Mouse (Mus musculus): ENCODE data around the gene BC048562. TPM values are rescaled to one million over a fixed set of nuclear protein-coding genes. Genes with fewer than 3 reads are reported as not detected.
A peak's percentile ranks its signal among the peaks of the same experiment; 100 is the strongest.

BC048562 gene
- total and polyA plus RNA-seq, 3 experiments = not detected

GRCm38 (mm10) chr9:108474528-108474927 is 38.2 kb downstream of the BC048562 start:
- TF ChIP-seq SIN3A (IDR thresholded peaks at IDR 0.05; ENCODE audit: low read length) (no peak), MEF2A (IDR thresholded peaks at IDR 0.05; ENCODE audit: extremely low read depth, insufficient replicate concordance, low read depth, low read length, poor library complexity, severe bottlenecking) (no peak), HCFC1 (IDR thresholded peaks at IDR 0.05; ENCODE audit: low read depth, low read length) (no peak), RCOR1 (IDR thresholded peaks at IDR 0.05; ENCODE audit: low read depth, low read length) (no peak), POLR2A (IDR thresholded peaks at IDR 0.05; ENCODE audit: control insufficient read depth in 1 of 2, insufficient read depth in 1 of 2, low read depth in 1 of 2, low read length in 2 of 2, poor library complexity in 1 of 2) (no peak), MAFK (IDR thresholded peaks at IDR 0.05; ENCODE audit: borderline replicate concordance, low read depth, low read length) (no peak), UBTF (IDR thresholded peaks at IDR 0.05; ENCODE audit: borderline replicate concordance, insufficient read depth, low read depth, low read length) (no peak), NELFE (IDR thresholded peaks at IDR 0.05; ENCODE audit: low read depth, low read length) (no peak), ETS1 (IDR thresholded peaks at IDR 0.05; ENCODE audit: low read depth, low read length) (no peak), E2F4 (IDR thresholded peaks at IDR 0.05; ENCODE audit: borderline replicate concordance, low read depth, low read length) (no peak), GATA1 (IDR thresholded peaks at IDR 0.05; ENCODE audit: low read depth, low read length) (no peak), TAL1 (IDR thresholded peaks at IDR 0.05; ENCODE audit: low read length) (no peak), MXI1 (IDR thresholded peaks at IDR 0.05; ENCODE audit: low read depth, low read length) (no peak), EP300 (IDR thresholded peaks at IDR 0.05; ENCODE audit: low read depth in 1 of 2, low read length in 2 of 2) (no peak), KAT2A (conservative IDR thresholded peaks at IDR 0.05; ENCODE audit: low read depth, low read length) (no peak), POLR2AphosphoS5 (IDR thresholded peaks at IDR 0.05; ENCODE audit: borderline replicate concordance, low read depth, low read length) (no peak)
- H3K4me1 ChIP-seq (ENCODE audit: control insufficient read depth in 1 of 2, insufficient read depth in 2 of 2, low read length in 2 of 2) = peaks cover 0 to 2% of the 10 kb centered on the region in 2 experiments; a peak in 1 of 4 replicates
- H3K9ac ChIP-seq (ENCODE audit: control insufficient read depth, low read depth, low read length, poor library complexity, severe bottlenecking) = no peak overlapping the region

GRCm38 (mm10) chr9:108478638-108479156 is 42.4 kb downstream of the BC048562 start:
- peak; percentile 35 for DNase-seq (ENCODE audit: low read depth, low spot score)
- Histone ChIP-seq H3K9me3 (replicated peaks; ENCODE audit: insufficient read depth, low read length) (no peaks in the 10 kb centered on the region), H3K27ac (ENCODE audit: control insufficient read depth, low read depth, low read length) (no peak overlapping the region), H3K79me2 (ENCODE audit: control insufficient read depth, insufficient read depth, low read length, poor library complexity) (no peaks in the 10 kb centered on the region), H3K36me3 (ENCODE audit: control insufficient read depth in 1 of 2, insufficient read depth in 2 of 2, low read length in 2 of 2) (no peaks in the 10 kb centered on the region; a peak in 1 of 4 replicates), H3K27me3 (ENCODE audit: control insufficient read depth in 1 of 2, insufficient read depth in 2 of 2, low read length in 2 of 2) (no peaks in the 10 kb centered on the region), H3K4me3 (ENCODE audit: control insufficient read depth in 1 of 2, insufficient read depth in 1 of 2, low read depth in 2 of 2, low read length in 2 of 2) (peak overlapping the region in 1 of 2 experiments; percentile 54; a peak in 2 of 4 replicates), H3K9ac (ENCODE audit: control insufficient read depth, low read depth, low read length, poor library complexity, severe bottlenecking) (peak overlapping the region; percentile 45), H3K4me1 (ENCODE audit: control insufficient read depth in 1 of 2, insufficient read depth in 2 of 2, low read length in 2 of 2) (peaks cover 0 to 2% of the 10 kb centered on the region in 2 experiments; a peak in 1 of 4 replicates)
- TF ChIP-seq TBP (IDR thresholded peaks at IDR 0.05; ENCODE audit: low read depth, low read length) (no peak), JUND (IDR thresholded peaks at IDR 0.05; ENCODE audit: low read depth, low read length) (no peak), NELFE (IDR thresholded peaks at IDR 0.05; ENCODE audit: low read depth, low read length) (no peak), SIN3A (IDR thresholded peaks at IDR 0.05; ENCODE audit: low read length) (no peak), CTCF (IDR thresholded peaks at IDR 0.05 in 2 of 3, conservative IDR thresholded peaks at IDR 0.05 in 1 of 3; ENCODE audit: control insufficient read depth in 1 of 3, insufficient read depth in 1 of 3, low read depth in 2 of 3, low read length in 3 of 3, poor library complexity in 1 of 3, severe bottlenecking in 1 of 3) (no peak)

More at GRCm38 (mm10) chr9:108474528-108474927, 38.2 kb downstream of the BC048562 start:
- peak; percentile 30 for DNase-seq (ENCODE audit: low read depth, low spot score)
- Histone ChIP-seq H3K27ac (ENCODE audit: control insufficient read depth, low read depth, low read length) (no peak overlapping the region), H3K9me3 (replicated peaks; ENCODE audit: insufficient read depth, low read length) (no peaks in the 10 kb centered on the region), H3K79me2 (ENCODE audit: control insufficient read depth, insufficient read depth, low read length, poor library complexity) (no peaks in the 10 kb centered on the region), H3K4me3 (ENCODE audit: control insufficient read depth in 1 of 2, insufficient read depth in 1 of 2, low read depth in 2 of 2, low read length in 2 of 2) (no peak overlapping the region), H3K36me3 (ENCODE audit: control insufficient read depth in 1 of 2, insufficient read depth in 2 of 2, low read length in 2 of 2) (no peaks in the 10 kb centered on the region; a peak in 1 of 4 replicates), H3K27me3 (ENCODE audit: control insufficient read depth in 1 of 2, insufficient read depth in 2 of 2, low read length in 2 of 2) (no peaks in the 10 kb centered on the region)
